Mouse (Mus musculus) thymus, adult 18-20 months (tissue): ENCODE data around the gene Btg3.
"Not testable (repeated sequence)": the region's sequence is repeated elsewhere in the genome, so short reads cannot be mapped to it uniquely, and the experiment has no call there.

Source experiments
- DNase-seq, 2 experiments: peaks; one replicate each; pipeline ENCODE4 v3.0.0; 2022; ENCODE audit warnings: mixed read lengths in 2 of 2

The Btg3 gene

DNA sequence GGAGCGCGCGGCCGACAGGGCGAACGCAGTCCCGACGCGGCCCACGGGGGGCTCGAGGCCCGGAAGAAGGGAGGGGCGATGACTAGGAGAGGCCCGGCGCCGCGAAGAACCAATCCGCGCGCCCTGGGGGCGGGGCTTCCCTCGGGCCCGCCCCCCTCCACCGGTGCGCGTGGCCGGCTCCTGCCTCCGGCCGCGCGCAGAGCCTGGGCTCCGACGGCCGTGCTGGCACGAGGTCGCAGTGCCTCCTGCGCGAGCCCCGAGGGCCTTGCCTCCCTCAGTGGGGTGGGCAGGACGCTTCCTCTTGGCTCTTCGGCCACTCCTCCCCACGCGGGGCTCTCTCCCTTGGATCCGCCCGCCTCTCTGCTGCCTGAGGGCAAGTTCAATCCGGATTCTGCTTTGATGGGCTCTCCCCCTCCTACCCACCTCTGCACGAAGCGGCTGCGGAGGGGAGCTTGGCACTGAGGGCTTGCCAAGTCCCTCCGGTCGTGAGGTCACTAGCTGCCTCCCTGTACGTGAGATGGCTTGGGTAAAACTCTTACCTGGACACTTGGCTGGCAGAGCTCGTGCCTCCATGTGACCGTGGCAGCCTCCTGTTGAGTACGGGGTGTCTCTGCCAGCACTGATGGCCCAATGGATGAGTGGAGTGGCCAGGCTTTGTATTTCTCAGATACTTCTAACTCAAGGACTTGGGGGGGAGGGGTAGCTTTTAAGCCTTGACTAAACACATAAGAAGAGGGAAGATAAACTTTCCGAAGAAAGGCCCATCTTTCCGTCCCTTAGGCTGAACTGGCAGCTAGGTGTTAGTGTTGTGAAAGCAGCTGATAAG is at the start of gene Btg3:
Btg3 (minus strand) TSS at position 448 of the 826 bp plus-strand sequence.
- DNase-seq = peak; percentile 79 to 83

DNA sequence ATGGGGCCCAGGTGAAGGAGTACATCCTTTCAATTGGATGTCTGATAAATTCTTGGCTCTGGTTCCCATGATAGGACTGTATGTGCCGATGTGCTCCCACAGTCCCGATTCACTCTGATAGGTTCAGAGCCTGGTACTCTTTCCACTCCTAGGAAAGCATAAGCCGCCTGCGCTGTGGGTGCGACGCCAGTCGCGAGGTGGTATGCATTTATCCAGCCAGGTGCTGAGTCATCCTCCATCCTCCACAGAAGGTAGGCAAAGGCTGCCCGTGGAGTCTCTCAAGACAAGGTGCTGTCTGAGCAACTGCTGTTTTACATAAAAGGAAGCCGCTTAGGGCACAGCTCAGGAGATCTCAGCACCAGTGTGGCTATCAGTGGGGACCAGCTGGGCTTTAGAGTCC is 40.7 kb upstream of the Btg3 start:
- no peak for DNase-seq

DNA sequence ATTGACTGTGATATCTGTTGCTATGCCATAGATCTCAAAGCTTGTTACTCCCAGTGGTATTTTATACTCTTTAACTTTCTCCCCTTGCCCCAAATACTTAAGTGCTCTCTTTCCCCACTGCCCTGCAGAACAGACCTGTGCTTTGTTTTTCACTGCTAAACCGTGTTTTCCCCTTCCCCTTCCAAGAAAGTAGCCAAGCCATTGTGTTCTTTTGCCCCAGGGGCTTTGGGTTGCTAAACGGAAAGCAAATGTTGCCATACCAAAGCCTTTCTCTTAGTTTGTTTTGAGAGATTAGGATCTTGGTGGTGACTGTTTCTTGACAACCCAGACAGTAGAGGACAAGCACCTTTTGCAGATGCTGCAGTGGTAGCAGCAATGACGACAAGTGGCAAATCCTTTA is 39.5 kb upstream of the Btg3 start:
- DNase-seq = no peak

DNA sequence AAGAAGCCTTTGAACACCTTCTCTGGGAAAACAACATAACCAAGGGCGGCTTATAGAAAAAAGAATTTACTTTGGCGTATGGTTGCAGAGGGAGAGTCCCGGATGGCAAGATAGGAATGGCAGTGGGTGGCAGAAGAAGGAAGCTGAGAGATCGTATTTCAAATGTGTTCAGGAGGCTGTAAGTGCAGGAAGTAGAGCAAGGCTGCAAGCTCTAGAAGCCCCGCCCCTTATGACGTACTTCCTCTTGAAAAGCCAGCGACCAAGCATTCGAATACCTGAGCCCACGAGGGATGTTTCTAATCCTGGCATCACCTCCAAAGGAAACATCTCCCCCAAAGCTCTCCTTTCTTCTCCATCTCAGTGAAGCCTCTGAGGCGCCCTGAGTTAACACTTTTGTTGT is 33.0 kb upstream of the Btg3 start:
- DNase-seq = no peak

DNA sequence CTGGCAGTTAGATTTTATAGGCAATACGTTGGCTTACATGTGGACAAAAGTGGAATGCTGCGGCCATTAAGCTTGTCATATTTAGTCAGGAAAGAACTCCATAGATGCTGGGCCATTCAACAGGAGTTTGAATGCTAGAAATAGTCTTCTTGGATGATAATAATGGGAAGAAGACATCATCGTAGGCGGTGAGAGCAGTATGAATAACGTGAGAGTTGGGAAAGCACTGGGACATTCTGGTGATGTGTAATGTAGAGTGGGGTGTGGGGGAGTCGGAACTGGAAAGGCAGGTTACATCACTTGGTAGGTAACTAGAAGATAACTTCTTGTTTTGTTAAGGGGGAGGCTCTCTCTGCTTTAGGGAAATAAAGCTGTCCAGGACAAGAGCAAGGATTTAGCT is 30.9 kb upstream of the Btg3 start:
- DNase-seq = no peak

DNA sequence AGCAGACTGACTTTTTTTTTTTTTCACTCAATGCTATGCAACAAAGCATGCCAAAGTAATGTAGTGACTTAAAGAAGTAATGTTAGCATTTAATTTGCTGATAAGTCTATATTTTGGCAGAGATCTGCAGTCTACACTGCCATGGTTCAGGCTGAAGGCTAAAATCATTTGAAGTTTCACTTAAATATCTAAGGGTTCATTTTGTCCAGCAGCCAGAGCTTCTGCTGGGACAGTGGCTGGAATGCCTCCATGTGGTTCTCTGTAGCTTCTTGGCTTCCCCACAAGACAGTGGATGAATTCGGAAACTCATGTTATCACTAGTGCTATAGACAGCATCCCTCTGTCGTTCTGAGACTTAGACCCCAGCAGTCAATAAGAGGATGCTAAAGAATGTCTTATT is 29.7 kb upstream of the Btg3 start:
- no peak for DNase-seq

DNA sequence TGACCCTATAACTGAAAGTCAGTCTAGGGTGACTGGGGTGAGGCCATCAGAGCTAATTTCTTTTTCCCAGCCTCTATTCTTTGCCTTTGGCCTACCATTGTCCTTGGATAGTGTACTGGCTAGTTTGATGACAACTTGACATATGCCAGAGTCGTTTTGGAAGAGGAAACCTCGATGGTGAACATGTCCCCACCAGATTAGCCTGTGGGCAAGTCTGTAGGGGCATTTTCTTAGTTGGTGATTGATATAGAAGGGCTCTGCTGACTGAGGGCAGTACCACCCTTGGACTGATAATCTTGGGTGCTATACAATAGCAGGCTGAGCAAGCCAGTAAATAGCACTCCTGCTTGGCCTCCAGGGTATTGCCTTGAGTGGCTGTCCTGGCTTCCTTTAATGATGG is 25.3 kb upstream of the Btg3 start:
- no peak for DNase-seq

DNA sequence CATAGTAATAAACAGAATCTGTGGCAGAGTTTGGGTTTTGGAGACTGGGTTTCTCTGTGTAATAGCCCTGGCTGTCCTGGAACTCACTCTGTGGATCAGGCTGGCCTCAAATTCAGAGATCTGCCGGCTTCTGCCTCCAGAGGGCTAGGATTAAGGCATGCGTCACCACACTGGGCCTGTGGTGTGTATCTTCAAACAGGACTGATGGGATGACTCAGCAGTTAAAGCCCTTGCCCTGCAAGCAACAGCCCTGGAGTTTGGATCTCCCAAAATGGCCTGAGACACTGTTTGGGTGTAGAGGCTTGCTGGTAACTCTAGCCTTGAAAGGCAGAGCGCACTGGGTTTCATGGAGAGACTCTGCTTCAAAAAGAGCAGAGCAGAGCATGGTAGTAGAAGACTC is 22.4 kb upstream of the Btg3 start:
- DNase-seq = no peak

DNA sequence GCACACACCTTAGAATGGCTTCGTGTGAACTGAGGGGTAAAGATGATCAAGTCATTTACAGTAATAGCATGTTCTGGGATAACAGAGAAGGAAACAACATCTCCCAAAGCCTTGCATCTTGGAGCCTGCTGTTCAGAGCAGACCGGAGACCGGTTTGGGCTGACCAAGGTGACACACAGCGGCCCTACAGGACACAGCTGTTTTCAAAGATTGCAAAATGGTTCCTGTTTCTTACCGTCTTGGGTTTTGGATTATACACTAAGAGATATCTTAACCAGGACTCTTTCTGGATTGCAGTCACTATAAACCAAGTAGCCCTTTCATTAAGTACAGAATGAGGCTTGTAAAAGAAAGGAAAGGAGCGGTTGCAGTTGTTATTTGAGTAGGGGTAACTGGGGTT is 21.7 kb upstream of the Btg3 start:
- DNase-seq = no peak

DNA sequence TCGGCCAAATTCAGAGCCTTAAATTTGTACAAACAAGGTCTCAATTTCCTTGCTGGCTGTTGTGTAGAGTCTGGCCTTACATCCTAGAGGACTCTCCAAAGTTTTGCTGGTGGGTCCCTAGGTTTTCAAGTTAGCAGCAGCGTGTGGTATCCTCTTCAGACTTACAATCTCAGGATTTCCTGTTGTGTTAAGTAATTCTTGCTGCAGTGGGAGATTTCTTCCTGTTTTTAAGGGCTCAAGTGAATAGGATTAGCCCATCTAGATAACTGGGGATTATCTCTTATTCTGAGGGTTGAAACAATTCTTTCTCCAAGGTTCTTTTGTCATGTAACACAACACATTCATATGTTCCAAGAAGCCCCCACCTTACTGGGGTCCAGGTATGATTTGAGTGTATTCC is 14.4 kb upstream of the Btg3 start:
- DNase-seq = no peak

DNA sequence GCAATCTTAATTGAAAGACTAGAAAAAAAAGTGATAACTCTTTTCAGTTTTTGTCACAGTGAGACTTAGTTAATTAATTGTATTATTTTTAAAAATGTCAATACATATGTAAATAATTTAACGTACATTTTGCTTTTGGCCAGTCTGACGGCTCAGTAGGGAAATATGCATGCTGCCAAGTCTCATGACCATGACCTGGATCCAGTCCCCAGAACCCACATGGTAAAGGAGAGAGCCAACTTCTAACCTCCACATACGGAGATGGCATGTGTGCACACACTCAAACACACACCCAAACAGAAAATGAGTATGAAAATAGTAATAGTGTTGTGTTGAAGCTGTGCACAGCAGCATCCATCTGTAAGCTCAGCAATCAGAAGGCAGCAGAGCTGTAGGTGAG is 13.0 kb upstream of the Btg3 start:
- no peak for DNase-seq

DNA sequence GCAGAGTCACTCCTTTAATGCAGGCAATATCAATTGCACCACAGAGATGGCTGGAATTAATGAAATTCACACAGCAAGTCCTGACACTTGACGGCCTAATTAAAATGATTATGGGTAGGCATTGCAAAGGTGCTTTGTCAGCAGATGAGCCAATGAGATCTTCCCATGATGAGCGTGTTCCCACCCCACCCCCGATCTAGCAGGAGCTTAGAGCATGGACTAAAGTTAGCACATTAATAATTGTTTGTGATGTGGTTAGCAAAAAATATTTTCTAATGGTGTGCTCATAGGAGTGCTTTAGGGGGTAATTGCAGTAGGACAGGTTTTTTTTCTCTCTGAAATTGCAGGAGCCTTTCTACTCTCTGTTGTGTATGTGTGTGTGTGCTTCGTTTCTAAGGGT is 12.1 kb upstream of the Btg3 start:
- DNase-seq = no peak

DNA sequence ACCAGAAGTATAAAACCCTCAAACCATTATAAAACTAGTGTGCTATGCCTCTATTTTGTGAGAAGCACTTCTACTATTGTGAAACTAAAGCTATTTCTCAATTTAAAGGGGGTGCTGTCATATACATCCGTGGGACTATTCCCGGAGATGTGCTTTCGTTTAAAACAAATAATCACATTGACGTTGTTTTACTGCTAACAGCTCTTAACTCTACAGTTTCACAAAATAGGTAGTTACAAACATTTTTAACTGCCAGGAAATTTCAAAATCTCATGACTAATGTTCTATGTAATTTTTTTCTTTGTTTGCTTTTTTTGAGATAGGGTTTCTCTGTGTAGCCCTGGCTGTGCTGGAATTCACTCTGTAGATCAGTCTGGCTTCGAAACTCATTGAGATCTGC is 1.5 kb upstream of the Btg3 start:
- DNase-seq = no peak

DNA sequence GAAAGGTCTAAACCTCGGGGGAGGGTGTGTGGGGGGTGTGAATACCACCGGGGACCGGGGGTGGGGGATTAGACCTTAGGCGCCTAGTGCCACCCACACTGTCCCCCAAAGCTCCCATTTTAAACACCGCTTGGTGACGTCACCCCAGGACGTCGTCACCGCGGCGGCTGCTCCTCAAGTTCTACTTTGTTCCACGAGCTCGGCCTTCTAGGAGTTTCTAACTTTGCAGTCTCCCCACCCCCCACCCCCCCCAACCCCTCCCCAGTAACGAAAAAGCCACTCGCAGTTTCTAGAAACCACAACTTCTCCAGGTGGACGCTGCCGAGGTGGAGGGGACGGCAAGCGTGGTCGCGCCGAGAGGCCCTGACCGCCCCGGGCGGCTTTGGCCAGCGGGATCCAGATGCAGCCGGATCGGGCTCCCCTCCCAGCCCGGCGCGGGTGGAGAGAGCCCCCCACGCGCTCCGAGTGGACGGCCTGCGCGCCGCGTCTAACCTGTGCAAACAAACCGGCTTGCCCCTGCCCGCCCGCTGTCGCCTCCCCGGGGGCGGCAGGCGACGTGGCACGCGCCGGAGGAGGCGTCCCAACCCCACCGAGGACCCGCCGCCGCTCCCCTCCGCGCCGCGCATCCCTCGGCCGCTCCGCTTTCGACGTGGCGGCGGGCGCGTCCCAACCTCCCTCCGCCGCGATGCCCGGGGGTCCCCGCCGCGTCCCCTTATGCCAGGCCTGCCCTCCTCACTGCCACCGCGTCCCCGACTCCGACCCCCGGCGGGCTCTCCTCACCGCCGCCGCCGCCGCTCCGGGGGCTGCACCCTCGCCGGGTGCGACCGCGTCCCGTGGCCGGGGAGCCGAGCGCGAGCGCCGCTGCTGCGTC is 936 bp downstream of the Btg3 start:
- DNase-seq = peak; percentile 50 to 68

DNA sequence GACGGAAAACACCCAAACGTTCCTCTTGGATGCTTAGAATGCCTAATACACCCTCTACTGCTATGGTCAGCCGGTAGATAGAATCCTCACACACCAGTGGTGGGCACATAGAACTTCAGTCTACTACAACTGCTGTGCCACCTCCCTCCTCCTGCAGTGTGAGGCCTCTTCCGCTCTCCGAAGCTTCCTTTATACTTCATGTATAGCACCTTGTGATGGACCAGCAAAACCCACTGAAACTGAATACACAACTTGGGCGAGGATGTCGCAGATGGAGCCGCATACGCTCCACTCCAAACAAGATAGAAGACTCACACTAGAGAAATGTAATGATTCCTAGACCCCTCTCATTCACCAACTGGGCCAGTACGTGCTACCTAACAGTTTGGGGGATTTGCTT is 1.8 kb downstream of the Btg3 start:
- peak in 1 of 2 experiments; percentile 18 for DNase-seq

DNA sequence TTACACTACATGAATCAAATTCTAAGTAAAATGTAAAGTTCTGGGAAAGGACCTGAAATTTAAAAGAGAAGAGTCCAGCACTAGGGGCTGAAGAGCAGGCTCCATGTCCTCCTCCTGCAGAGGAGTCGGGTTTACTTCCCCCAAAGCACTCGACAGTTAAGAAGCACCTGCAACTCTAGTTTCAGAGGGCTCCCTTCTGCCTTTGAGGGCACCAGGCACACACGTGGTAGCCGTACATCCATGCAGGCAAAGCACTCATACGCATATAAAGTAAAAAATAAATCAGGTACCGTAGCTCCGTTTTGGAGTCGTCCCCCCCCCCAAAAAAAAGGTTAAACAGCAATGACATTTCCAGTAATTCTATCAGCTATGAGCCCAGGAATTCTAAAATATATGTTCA is 3.2 kb downstream of the Btg3 start:
- peak in 1 of 2 experiments; percentile 20 for DNase-seq

DNA sequence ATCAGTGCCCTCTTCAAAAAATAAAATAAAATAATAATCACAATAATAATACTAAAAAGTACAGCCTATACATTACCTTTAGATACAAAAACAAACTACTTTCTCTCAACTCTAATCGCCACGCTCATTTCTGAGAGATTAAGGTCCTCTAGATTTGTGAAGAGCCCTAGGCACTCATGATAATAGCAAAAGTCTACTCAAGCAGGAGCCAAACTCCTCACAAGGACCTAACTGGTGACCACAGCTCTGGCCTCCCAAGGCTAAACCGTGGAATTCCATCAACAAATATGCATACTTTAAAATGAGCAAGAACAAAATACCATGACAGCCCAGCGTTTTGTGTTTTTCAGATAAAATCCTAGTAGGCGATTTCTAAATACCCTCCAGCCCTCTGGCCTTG is 4.2 kb downstream of the Btg3 start:
- DNase-seq = no peak

DNA sequence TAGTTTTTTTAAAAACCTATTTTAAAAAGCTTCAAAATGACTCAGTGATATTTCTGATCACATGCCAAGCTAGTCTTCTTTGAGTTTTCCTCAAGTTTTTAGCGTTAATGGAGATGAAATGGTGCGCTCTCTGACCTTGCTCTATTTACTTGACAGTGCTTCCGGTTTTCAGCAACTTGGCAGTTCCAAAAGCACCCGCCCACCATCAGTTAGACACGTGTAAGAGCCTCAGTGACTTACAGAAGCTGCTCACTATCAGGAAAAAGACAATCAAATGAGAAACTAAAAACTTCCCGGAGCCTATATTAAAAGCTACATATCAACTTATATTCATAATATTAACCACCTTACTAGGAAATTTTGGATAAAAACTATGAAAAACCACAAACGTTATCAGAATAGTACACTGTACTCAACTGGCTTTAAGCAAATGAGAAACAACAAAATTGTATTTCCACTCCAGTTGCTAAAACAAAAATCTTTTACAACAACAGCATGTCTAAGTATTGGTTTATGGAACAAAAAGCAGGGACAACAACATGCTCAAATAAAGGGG is 5.4 kb downstream of the Btg3 start:
- DNase-seq = no peak

DNA sequence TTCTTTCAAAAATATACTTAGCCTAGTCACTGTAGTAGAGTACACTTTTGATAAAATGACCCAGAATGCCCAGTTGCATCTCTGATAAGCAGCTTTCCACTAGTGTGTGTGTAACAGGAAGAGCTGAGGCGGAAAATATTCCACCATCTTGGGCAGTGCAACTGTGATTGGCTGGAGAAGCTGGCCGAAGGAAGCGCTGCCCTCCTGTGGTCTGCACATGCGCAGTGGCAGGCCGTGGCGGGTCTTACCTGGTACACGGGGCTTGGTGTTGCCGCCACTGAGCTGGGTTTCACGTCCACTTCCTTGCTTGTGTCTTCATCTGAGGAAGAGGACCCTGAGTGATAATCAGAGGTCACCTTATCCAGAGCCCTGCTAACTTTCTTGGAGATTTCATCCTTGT is 12.4 kb downstream of the Btg3 start:
- DNase-seq = not testable (repeated sequence)

DNA sequence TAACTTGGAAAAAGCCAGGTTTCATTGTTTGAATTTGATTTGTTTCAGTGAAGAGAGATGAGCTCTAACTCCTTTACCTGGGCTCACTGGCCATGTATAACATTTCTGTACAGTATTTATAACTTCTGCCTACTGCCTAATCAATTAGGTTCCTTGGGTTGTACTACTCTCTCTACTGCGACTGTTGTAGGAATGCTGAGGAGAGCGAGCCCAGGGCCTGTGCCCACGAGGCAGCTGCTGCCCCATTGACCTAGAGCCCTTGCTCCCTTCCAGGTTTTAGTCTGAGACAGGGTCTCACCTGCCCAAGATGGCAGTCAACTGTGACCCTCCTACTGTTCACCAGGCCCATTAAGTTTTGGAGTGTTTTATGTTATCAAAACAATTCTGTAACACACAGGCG is 15.5 kb downstream of the Btg3 start:
- DNase-seq = no peak

DNA sequence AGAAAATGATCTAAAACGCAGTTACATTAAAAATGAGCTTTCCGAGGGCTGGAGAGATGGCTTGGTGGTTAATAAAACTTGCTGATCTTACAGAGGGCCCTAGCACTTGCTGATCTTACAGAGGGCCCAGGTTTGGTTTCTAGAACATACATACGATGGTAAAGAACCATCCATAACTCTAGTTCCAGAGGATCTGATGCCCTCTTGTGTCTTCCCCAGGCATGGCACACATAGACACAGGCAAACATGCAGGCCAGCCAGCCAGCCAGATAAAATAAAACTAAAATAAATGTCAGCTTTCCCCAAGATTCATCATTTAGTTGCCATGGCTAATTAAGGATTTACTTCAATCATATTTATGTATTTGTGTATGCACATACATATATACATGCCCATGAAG is 19.2 kb downstream of the Btg3 start:
- no peak for DNase-seq

DNA sequence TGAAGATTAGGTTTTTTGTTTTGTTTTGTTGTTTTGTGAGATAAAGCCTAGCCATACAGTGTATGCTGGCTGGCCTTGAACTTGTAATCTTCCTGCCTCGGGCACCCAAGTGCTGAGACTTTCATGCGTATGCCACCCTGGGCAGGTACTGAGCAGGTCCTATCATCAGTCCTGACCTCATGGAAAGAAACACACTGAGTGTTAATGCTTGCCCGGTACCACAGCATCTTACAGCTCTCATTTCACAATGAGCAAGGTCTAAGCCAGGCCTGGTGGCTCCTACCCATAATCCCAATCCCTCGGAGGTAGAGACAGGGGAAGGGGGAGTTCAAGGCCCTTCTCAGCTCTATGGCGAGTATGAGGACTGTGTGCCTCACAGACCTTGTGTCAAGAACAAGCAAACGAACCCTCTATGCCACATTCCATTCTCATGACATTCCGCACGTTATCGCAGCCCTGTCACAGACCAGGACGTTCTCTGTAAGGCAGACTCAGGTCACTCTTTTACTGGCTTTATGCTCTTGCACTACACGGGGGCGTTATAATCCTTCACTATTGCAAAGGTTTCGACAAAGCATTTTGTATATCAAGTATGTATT is 29.6 kb downstream of the Btg3 start:
- no peak for DNase-seq

DNA sequence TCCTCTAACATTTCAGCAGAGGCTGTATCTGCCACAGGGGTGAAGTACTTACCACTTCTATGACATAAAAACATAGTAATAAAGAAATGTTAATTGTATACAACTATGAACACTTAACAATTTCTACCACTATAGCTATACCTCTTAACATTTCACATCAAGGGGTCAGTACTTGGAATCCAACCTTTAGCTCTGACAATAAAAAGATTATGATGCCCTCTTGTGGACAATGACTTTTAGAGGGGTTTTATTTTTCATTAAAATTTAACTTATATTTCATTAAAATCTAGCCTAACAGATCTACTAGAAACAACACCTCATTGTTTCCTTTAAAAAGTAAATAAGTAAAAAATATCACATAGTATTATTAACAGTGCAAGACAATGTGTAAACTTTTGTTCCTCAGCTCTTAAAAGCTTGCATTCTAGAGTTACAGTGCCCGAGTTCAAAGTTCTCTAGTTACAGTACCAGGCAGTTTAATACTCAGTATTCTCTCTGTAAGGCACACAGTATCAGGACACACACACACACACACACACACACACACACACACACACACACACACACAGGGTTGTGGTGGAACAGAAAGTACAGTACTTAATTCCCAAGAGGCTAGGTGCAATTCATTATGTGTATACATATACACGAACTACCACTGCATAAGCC is 30.2 kb downstream of the Btg3 start:
- no peak for DNase-seq
